Mouse (Mus musculus): Measurements from ENCODE around the gene Dusp22.
A peak's percentile ranks its signal among the peaks of the same experiment; 100 is the strongest.

Gene Dusp22

GRCm38 (mm10) chr13:30673878-30674277 is 14.1 kb downstream of the Dusp22 start:
- DNase-seq, result peak; percentile 28

- no peak for DNase-seq
Measured at GRCm38 (mm10) chr13:30678822-30679221, 19.0 kb downstream of the Dusp22 start.

GRCm38 (mm10) chr13:30681866-30682265 is 22.1 kb downstream of the Dusp22 start:
- no peak for DNase-seq

GRCm38 (mm10) chr13:30682328-30682727 is 22.5 kb downstream of the Dusp22 start:
- no peak for DNase-seq

GRCm38 (mm10) chr13:30684614-30685122 is 24.9 kb downstream of the Dusp22 start:
- DNase-seq, result no peak

GRCm38 (mm10) chr13:30685957-30686356 is 26.2 kb downstream of the Dusp22 start:
- DNase-seq, result no peak

GRCm38 (mm10) chr13:30688035-30688616 is 28.3 kb downstream of the Dusp22 start:
- DNase-seq, result no peak

- DNase-seq, result no peak
Measured at GRCm38 (mm10) chr13:30689475-30689874, 29.7 kb downstream of the Dusp22 start.

- no peak for DNase-seq
Measured at GRCm38 (mm10) chr13:30691441-30692292, 31.9 kb downstream of the Dusp22 start.

GRCm38 (mm10) chr13:30692644-30693385 is 33.0 kb downstream of the Dusp22 start:
- DNase-seq, result no peak

GRCm38 (mm10) chr13:30695232-30695631 is 35.4 kb downstream of the Dusp22 start:
- DNase-seq, result no peak

GRCm38 (mm10) chr13:30695890-30696289 is 36.1 kb downstream of the Dusp22 start:
- DNase-seq, result no peak

GRCm38 (mm10) chr13:30697880-30698279 is 38.1 kb downstream of the Dusp22 start:
- peak; percentile 27 for DNase-seq

GRCm38 (mm10) chr13:30702695-30703094 is 42.9 kb downstream of the Dusp22 start:
- no peak for DNase-seq

- no peak for DNase-seq
Measured at GRCm38 (mm10) chr13:30704246-30705095, 44.7 kb downstream of the Dusp22 start.

GRCm38 (mm10) chr13:30711066-30711465 is 51.3 kb downstream of the Dusp22 start:
- no peak for DNase-seq

- no peak for DNase-seq
Measured at GRCm38 (mm10) chr13:30711711-30712110, 51.9 kb downstream of the Dusp22 start.

GRCm38 (mm10) chr13:30712280-30712679 is 52.5 kb downstream of the Dusp22 start:
- no peak for DNase-seq

- DNase-seq, result no peak
Measured at GRCm38 (mm10) chr13:30713621-30714020, 53.8 kb downstream of the Dusp22 start.

- no peak for DNase-seq
Measured at GRCm38 (mm10) chr13:30714552-30714951, 54.8 kb downstream of the Dusp22 start.

- DNase-seq, result no peak
Measured at GRCm38 (mm10) chr13:30715060-30715459, 55.3 kb downstream of the Dusp22 start.

GRCm38 (mm10) chr13:30715573-30715972 is 55.8 kb downstream of the Dusp22 start:
- no peak for DNase-seq

Data from lung, postnatal 36 days (tissue).